Mouse (Mus musculus): Measurements from ENCODE around the gene Tnrc18. TPM values are rescaled to one million over a fixed set of nuclear protein-coding genes. Genes with fewer than 3 reads are reported as not detected.

Gene Tnrc18
- polyA plus RNA-seq, 1 experiment from 2014 or later, result 61.2 TPM

DNA sequence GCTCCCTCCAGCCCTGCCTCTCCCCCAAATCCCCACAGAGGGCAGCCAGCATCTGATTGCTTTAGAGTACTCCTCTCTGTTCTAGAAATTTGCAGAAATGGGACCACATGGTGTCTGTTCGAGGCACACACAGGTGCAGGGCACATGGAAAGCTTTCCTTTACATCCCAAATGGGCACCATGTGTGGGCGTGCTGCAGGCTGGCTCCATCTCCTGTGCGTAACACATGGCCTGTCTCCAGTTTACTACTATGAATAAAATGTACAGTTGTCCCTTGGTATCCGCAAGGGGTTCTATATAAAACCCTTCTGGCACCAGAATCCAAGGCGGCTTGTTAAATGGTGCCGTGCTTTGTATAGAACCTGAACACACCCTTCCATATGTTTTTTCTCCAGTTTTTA, 120.6 kb downstream of the Tnrc18 start:
- Histone ChIP-seq H3K9me3 (no peaks in the 10 kb centered on the region), H3K4me1 (replicated peaks) (peaks cover 5% of the 10 kb centered on the region), H3K9ac (replicated peaks) (no peak overlapping the region), H3K4me3 (replicated peaks) (no peak overlapping the region), H3K4me2 (no peak overlapping the region), H3K36me3 (no peaks in the 10 kb centered on the region), H3K27ac (no peak overlapping the region), H3K27me3 (peaks cover 24% of the 10 kb centered on the region)
- no peak for ATAC-seq (ENCODE audit: insufficient number of reproducible peaks, insufficient read depth, low FRiP score, low TSS enrichment, low read depth)
- WGBS, result 56% methylated on average over 6 of the region's 6 CpGs

DNA sequence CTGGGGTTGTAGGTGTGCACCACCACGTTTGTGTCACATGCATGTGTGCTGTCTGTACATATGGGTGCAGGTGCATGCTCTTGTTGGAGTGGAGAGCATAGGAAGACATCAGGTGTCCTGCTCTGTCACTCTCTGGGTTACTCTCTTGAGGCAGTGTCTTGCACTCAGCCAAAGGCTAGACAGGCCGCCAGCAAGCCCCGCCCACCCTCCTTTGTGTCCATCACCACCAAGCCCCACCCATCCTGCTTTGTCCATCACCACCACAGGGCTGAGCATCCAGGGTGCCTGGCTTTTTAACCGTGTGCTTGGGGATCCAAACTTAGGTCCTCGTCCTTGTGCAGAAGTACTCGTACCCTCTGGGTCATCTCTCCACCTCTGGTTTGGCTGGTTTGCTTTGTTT, 121.2 kb downstream of the Tnrc18 start:
- no peaks in the 10 kb centered on the region for H3K9me3 ChIP-seq
- no peak overlapping the region for H3K27ac ChIP-seq
- no peak for ATAC-seq (ENCODE audit: insufficient number of reproducible peaks, insufficient read depth, low FRiP score, low TSS enrichment, low read depth)
- WGBS, result 37% methylated on average over 6 of the region's 6 CpGs
- H3K9ac ChIP-seq (replicated peaks), result no peak overlapping the region
- no peaks in the 10 kb centered on the region for H3K36me3 ChIP-seq
- H3K4me1 ChIP-seq (replicated peaks), result 0 out of 2 replicates have a peak, but pooled peaks cover 2% of the 10 kb centered on the region
- H3K27me3 ChIP-seq, result peaks cover 18% of the 10 kb centered on the region
- H3K4me3 ChIP-seq (replicated peaks), result no peak overlapping the region
- H3K4me2 ChIP-seq, result no peak overlapping the region

DNA sequence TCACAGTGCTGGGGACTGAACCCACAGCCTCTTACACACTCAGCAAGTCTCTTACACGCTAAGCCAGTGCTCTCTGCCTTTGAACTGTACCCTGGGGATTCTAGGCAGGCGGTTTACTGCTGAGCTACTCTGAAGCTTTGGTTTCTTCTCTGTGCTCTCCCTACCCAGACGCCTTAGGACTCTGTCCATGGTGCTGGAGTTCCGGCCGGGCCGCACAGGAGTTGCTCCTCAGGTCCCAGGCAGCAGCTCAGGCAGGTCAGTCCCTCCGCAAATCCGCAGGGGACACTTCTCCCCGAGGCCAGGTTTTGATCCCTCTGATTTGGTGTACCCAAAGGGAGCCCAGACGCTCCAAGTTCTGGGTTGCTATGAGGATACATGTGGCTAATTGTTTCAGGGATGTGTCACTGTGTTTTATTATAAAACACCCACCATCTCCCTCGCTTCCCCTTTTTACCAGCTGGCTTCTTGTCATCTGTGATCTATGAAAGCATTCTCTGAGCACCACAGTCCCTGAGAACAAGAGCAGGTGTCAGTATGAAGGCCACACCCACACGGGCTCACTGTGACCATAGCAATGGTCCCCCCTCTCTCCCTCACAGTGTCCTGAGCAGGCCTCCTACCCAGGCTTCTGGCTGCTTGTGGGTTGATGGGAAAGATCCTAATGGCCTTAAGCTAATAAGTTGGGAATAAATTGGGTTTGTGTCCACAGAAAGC, 122.7 kb downstream of the Tnrc18 start:
- H3K27ac ChIP-seq, result no peak overlapping the region
- H3K9me3 ChIP-seq, result no peaks in the 10 kb centered on the region
- no peaks in the 10 kb centered on the region for H3K4me1 ChIP-seq (replicated peaks)
- H3K36me3 ChIP-seq, result no peaks in the 10 kb centered on the region
- peaks cover 4% of the 10 kb centered on the region; the same call in 1 of the 2 replicates for H3K27me3 ChIP-seq
- 12% methylated on average over 12 of the region's 12 CpGs for WGBS
- no peak overlapping the region for H3K4me2 ChIP-seq
- no peak overlapping the region for H3K4me3 ChIP-seq (replicated peaks)
- H3K9ac ChIP-seq (replicated peaks), result no peak overlapping the region
- ATAC-seq (ENCODE audit: insufficient number of reproducible peaks, insufficient read depth, low FRiP score, low TSS enrichment, low read depth), result no peak

DNA sequence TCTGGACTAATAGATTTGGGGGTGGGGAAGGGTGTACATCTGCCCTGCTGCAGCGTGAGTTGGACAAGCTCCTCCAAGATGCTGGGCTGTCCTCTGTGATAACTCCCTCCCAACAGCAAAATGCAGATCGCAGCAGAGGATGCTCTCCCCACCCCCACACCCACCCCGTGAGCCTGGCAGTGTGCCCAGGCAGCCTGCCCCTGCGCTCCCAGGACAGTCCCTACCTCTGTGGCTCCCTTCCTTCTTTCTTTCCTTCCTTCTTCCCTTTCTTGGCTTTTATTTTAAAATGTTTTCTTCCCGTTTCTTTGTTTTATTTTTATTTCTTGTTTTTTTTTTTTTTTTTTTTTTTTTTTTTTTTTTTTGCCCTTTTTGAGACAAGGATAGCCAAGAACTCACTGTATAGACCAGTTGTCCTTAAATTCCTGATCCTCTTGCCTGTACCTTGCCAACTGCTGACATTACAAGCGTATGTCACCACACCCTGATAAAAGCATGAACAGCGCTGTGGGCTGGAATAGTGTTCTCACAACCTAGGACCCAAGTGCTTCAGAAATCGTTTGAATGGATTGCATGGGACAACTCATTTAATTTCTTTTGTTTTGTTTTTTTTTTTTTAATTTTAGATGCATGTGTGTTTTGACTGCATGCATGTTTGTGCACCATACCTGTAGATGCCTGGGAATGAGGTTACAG, 123.6 kb downstream of the Tnrc18 start:
- no peaks in the 10 kb centered on the region for H3K36me3 ChIP-seq
- no peak overlapping the region for H3K27ac ChIP-seq
- no peak for ATAC-seq (ENCODE audit: insufficient number of reproducible peaks, insufficient read depth, low FRiP score, low TSS enrichment, low read depth)
- H3K4me1 ChIP-seq (replicated peaks), result no peaks in the 10 kb centered on the region
- no peak overlapping the region for H3K4me2 ChIP-seq
- 67% methylated on average over 8 of the region's 8 CpGs for WGBS
- no peak overlapping the region for H3K4me3 ChIP-seq (replicated peaks)
- H3K9ac ChIP-seq (replicated peaks), result no peak overlapping the region
- H3K27me3 ChIP-seq, result peaks cover 4% of the 10 kb centered on the region; the same call in 1 of the 2 replicates
- no peaks in the 10 kb centered on the region for H3K9me3 ChIP-seq

DNA sequence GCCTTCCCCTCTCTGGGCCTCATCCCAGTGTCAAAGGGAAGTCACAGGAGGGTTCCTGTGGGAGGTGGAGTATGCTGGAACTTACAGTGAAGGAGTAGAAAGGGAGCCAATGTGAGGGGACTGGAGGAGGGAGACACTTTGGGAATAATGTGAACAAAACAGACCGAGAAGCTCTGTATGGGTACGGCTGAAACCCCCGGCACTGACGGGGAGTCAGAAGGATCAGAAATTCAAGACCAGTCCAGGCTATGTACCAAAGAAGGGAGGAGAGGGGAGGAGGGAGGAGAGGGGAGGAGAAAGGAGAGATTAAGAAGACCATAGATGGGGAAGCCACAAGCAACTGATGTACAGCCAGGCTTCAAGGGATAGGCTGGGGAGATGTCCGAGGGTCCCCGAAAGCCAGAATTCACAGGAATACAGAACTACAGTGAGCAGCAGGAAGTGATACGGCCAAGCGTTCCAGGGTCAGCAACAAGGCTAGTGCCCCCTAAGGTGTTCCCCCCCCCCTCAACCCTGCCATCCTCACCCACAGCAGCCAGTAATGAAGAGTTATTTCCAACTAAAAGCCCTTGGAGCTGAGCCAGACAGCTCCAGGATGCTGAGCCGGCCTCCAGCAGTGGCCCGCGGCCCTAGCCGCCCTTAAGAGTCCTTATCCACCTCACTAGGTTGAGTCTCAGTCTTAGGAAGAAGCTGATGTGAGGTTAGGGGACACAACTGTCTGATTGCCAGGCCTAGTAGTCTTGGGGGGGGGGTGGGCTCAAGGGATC, 124.3 kb downstream of the Tnrc18 start:
- no peak overlapping the region for H3K4me3 ChIP-seq (replicated peaks)
- no peak overlapping the region for H3K27ac ChIP-seq
- 75% methylated on average over 12 of the region's 12 CpGs for WGBS
- no peak overlapping the region for H3K4me2 ChIP-seq
- H3K36me3 ChIP-seq, result no peaks in the 10 kb centered on the region
- no peak for ATAC-seq (ENCODE audit: insufficient number of reproducible peaks, insufficient read depth, low FRiP score, low TSS enrichment, low read depth)
- H3K4me1 ChIP-seq (replicated peaks), result no peaks in the 10 kb centered on the region
- H3K27me3 ChIP-seq, result no peaks in the 10 kb centered on the region; the same call in 1 of the 2 replicates
- no peak overlapping the region for H3K9ac ChIP-seq (replicated peaks)
- no peaks in the 10 kb centered on the region for H3K9me3 ChIP-seq

DNA sequence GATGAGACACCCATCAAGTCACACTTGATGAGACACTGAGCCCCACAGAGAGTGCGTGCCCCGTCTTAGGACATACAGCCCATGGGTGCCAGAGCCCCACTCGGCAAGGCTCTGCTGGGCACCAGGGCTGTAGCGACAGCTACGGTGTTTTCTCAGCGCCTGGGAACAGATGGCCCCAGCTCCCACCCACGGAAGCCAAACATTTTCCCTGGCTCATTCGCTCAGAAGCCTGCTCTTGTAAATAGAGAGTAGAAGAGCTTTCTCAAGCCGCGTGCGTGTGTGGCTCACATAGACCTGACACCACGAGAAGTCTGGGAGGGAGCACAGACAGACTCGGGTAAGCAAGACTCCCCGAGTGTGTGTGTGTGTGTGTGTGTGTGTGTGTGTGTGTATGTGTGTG, 125.2 kb downstream of the Tnrc18 start, which contains the start of gene Slc29a4:
TSS of gene Slc29a4 (plus strand) at position 265 of the 400 bp plus-strand sequence.
- Histone ChIP-seq H3K27ac (no peak within 1 kb of the TSS), H3K36me3 (no peaks in the 10 kb centered on the region), H3K27me3 (no peaks in the 10 kb centered on the region; the same call in 1 of the 2 replicates), H3K4me2 (no peak within 1 kb of the TSS), H3K9me3 (no peaks in the 10 kb centered on the region), H3K4me3 (replicated peaks) (no peak within 1 kb of the TSS), H3K9ac (replicated peaks) (no peak within 1 kb of the TSS; the same call in 1 of the 2 replicates), H3K4me1 (replicated peaks) (no peaks in the 10 kb centered on the region)
- ATAC-seq (ENCODE audit: insufficient number of reproducible peaks, insufficient read depth, low FRiP score, low TSS enrichment, low read depth), result no peak
- 55% methylated on average over 14 of the region's 14 CpGs for WGBS

DNA sequence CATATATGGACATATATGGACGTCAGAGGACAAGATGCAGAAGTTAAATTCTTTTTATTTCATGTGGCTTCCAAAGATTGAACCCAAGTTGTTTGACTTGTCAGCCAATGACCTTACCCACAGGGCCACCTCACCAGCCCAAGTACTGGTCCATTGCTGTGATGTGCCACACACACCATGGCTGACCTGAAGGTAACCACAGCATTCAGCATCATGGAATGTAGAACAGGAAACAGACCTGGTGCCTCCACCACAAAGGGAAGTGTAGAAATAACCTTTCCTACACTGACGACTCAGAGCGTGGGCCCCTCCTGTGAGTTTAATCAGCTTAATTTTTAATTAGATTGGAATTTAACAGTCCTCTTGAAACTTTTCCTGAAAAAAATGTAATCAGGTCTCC, 127.1 kb downstream of the Tnrc18 start:
- Histone ChIP-seq H3K27ac (no peak overlapping the region), H3K4me2 (no peak overlapping the region), H3K27me3 (no peaks in the 10 kb centered on the region; the same call in 1 of the 2 replicates), H3K4me3 (replicated peaks) (no peak overlapping the region), H3K9me3 (no peaks in the 10 kb centered on the region), H3K4me1 (replicated peaks) (no peaks in the 10 kb centered on the region), H3K9ac (replicated peaks) (no peak overlapping the region), H3K36me3 (no peaks in the 10 kb centered on the region)
- no peak for ATAC-seq (ENCODE audit: insufficient number of reproducible peaks, insufficient read depth, low FRiP score, low TSS enrichment, low read depth)
- WGBS, result 86% methylated on average over 3 of the region's 3 CpGs

DNA sequence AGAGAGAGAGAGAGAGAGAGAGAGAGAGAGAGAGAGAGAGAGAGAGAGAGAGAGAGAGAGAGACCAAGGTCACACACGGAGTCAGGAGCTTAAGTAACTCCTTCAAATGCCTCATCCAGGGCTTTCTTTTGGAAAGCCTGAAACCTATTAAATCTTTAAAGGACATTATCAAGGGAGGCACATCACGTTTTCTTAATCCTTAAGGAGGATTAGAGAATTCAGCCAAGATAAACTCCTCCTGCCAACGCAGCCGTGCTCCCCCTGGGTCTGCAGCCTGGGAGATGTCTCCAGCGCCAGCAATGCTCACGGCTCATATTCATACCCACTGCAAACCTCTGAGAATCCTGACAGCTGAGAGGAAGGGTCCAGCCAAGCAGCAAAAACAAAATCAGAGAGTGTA, 128.6 kb downstream of the Tnrc18 start:
- no peak overlapping the region for H3K27ac ChIP-seq
- H3K27me3 ChIP-seq, result no peaks in the 10 kb centered on the region; the same call in 1 of the 2 replicates
- H3K36me3 ChIP-seq, result no peaks in the 10 kb centered on the region
- no peaks in the 10 kb centered on the region for H3K4me1 ChIP-seq (replicated peaks)
- 62% methylated on average over 6 of the region's 6 CpGs for WGBS
- H3K9ac ChIP-seq (replicated peaks), result no peak overlapping the region
- H3K9me3 ChIP-seq, result no peaks in the 10 kb centered on the region
- no peak for ATAC-seq (ENCODE audit: insufficient number of reproducible peaks, insufficient read depth, low FRiP score, low TSS enrichment, low read depth)
- no peak overlapping the region for H3K4me2 ChIP-seq
- no peak overlapping the region for H3K4me3 ChIP-seq (replicated peaks)

DNA sequence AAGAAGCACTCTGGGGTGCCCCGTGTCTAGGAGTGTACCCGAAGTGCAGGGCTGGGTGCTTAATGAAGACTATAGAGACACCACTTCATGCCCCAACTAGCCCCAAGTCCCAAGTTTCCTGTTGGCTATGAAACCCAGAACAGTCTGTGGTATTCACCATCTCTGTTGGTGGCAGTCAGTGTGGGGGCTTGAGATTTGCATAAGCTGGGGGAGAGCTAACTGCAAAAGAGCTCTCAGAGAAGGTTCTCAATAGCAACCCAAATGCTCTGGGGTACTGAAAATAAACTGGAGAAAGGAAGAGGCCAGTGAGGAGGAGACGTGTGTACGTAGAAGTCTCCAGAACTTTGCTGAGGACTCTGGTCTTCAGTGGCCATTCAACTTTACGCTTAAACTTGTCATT, 134.9 kb downstream of the Tnrc18 start:
- Histone ChIP-seq H3K4me2 (no peak overlapping the region), H3K4me1 (replicated peaks) (no peaks in the 10 kb centered on the region), H3K9me3 (peaks cover 4% of the 10 kb centered on the region; the same call in 1 of the 2 replicates), H3K36me3 (no peaks in the 10 kb centered on the region), H3K27ac (no peak overlapping the region), H3K9ac (replicated peaks) (no peak overlapping the region), H3K27me3 (no peaks in the 10 kb centered on the region), H3K4me3 (replicated peaks) (no peak overlapping the region)
- no peak for ATAC-seq (ENCODE audit: insufficient number of reproducible peaks, insufficient read depth, low FRiP score, low TSS enrichment, low read depth)
- WGBS, result 89% methylated on average over 5 of the region's 5 CpGs

DNA sequence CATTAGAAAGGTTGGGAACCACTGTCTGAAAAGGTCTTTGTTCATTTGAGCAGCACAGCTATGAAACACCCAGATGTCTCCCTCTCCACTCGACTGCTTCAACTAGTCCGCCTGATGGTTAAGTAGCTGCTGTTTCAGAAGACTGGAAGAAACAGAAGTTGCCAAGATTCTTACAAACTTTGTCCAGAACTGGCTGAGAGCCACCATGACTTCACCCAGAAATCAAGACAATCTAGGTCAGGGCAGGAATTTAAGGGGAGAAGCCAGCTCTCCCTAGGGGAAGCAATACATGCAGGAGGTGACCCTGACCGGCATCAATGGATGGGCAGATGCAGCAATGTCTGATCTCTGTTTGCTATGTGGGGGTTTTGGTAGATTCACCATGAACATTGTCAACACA, 135.6 kb downstream of the Tnrc18 start:
- Histone ChIP-seq H3K4me2 (no peak overlapping the region), H3K36me3 (no peaks in the 10 kb centered on the region), H3K9ac (replicated peaks) (no peak overlapping the region), H3K9me3 (peaks cover 4% of the 10 kb centered on the region; the same call in 1 of the 2 replicates), H3K4me3 (replicated peaks) (no peak overlapping the region), H3K27ac (no peak overlapping the region), H3K4me1 (replicated peaks) (no peaks in the 10 kb centered on the region), H3K27me3 (no peaks in the 10 kb centered on the region)
- WGBS, result 85% methylated on average over 3 of the region's 3 CpGs
- ATAC-seq (ENCODE audit: insufficient number of reproducible peaks, insufficient read depth, low FRiP score, low TSS enrichment, low read depth), result no peak

DNA sequence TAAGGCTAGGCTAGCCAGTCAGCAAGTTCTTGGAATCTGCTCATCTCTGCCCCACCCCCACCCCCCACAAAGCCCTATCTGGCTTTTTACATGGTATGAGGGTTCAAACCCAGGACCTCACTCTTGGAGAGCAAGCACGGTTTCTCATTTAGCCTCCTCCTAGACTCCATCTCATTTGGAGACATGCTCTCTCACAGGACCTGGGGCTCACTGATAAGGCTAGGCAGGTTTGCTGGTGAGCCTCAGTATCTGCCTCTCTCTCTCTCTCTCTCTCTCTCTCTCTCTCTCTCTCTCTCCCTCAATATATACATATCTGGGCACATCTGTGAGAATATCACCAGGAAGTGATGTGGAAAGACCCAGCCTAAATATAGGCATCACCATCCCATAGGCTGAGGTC, 138.4 kb downstream of the Tnrc18 start:
- Histone ChIP-seq H3K9me3 (peaks cover 4% of the 10 kb centered on the region; the same call in 1 of the 2 replicates), H3K4me2 (no peak overlapping the region), H3K27me3 (no peaks in the 10 kb centered on the region), H3K36me3 (no peaks in the 10 kb centered on the region), H3K4me1 (replicated peaks) (no peaks in the 10 kb centered on the region), H3K27ac (no peak overlapping the region), H3K9ac (replicated peaks) (no peak overlapping the region), H3K4me3 (replicated peaks) (no peak overlapping the region)
- no peak for ATAC-seq (ENCODE audit: insufficient number of reproducible peaks, insufficient read depth, low FRiP score, low TSS enrichment, low read depth)
- WGBS, result 85% methylated on average over 1 of the region's 1 CpGs
